Mouse (Mus musculus) kidney, embryonic 15.5 days (tissue): ENCODE data around the gene Adamts18. TPM values are rescaled to one million over a fixed set of nuclear protein-coding genes. Genes with fewer than 3 reads are reported as not detected.

Experiments
- ATAC-seq: fragments of 200-750 bp; cut with Nextera tagmentation; replicated peaks from 2 replicates; pipeline ENCODE4 v1.8.0; 2017; ENCODE audit warnings: moderate TSS enrichment; ENCODE audit not compliant: low FRiP score
- H3K27ac ChIP-seq: fragments of 300-500 bp; sonication (generic); 2 replicates; pipeline ENCODE4 v1.5.1; 2015; ENCODE audit warnings: mild to moderate bottlenecking, inconsistent platforms
- H3K27me3 ChIP-seq: fragments of 300-500 bp; sonication (generic); 2 replicates; pipeline ENCODE4 v1.6.1; 2015; ENCODE audit warnings: inconsistent platforms
- H3K36me3 ChIP-seq: fragments of 300-500 bp; sonication (generic); 2 replicates; pipeline ENCODE4 v1.6.1; 2015; ENCODE audit warnings: inconsistent platforms
- H3K4me1 ChIP-seq: fragments of 300-500 bp; sonication (generic); 2 replicates; pipeline ENCODE4 v1.6.1; 2015; ENCODE audit warnings: inconsistent platforms
- H3K4me2 ChIP-seq: fragments of 300-500 bp; sonication (generic); 2 replicates; pipeline ENCODE4 v1.6.1; 2015; ENCODE audit warnings: moderate library complexity, mild to moderate bottlenecking, inconsistent platforms
- H3K4me3 ChIP-seq: fragments of 300-500 bp; sonication (generic); replicated peaks from 2 replicates; pipeline ENCODE4 v1.5.1; 2015; ENCODE audit warnings: mild to moderate bottlenecking, inconsistent platforms
- H3K9ac ChIP-seq: fragments of 300-500 bp; sonication (generic); 2 replicates; pipeline ENCODE4 v1.6.1; 2015; ENCODE audit warnings: mild to moderate bottlenecking, inconsistent platforms
- H3K9me3 ChIP-seq: fragments of 300-500 bp; sonication (generic); replicated peaks from 2 replicates; pipeline ENCODE4 v1.6.1; 2016; ENCODE audit warnings: inconsistent platforms
- WGBS: fragments of 180-500 bp; shearing (Covaris S2); methylation state at CpG from one replicate; pipeline ENCODE4 v1.1.7; 2015; ENCODE audit warnings: mixed read lengths; 5-methylcytosine and 5-hydroxymethylcytosine counted together
- polyA plus RNA-seq: library from polyadenylated mRNA; unstranded; fragments of >200 nt; fragmentation: Nextera tagmentation; extraction: Ambion mirVana; gene quantifications from 2 replicates; pipeline ENCODE4 v1.2.1, GENCODE M21; 2015

Gene Adamts18
- polyA plus RNA-seq, 1 experiment from 2014 or later, result 3.9 TPM

DNA sequence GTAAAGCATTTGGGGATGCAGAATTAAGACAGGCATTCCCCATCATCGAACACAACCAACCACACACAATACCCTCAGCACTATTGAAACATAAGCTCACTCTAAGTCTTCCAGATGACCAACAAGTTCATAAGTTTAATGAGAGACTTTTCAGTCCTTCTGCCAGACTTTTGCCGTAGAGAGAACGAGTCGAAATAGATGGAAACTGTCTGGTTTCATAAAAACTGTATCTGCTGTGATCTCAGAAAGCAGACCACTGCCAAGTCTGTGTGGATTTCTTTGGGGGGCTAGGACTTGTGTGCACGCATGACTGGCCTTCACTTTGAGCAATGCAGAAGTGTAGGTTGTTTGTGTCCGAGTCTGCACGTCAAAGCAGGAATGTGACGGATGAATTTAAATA, 123.2 kb downstream of the Adamts18 start:
- WGBS, result 65% methylated on average over 8 of the region's 8 CpGs
- Histone ChIP-seq H3K4me1 (peaks cover 20% of the 10 kb centered on the region), H3K9ac (no peak overlapping the region), H3K36me3 (no peaks in the 10 kb centered on the region), H3K9me3 (no peaks in the 10 kb centered on the region), H3K4me2 (no peak overlapping the region), H3K27ac (no peak overlapping the region), H3K4me3 (no peak overlapping the region), H3K27me3 (no peaks in the 10 kb centered on the region)
- no peak for ATAC-seq

DNA sequence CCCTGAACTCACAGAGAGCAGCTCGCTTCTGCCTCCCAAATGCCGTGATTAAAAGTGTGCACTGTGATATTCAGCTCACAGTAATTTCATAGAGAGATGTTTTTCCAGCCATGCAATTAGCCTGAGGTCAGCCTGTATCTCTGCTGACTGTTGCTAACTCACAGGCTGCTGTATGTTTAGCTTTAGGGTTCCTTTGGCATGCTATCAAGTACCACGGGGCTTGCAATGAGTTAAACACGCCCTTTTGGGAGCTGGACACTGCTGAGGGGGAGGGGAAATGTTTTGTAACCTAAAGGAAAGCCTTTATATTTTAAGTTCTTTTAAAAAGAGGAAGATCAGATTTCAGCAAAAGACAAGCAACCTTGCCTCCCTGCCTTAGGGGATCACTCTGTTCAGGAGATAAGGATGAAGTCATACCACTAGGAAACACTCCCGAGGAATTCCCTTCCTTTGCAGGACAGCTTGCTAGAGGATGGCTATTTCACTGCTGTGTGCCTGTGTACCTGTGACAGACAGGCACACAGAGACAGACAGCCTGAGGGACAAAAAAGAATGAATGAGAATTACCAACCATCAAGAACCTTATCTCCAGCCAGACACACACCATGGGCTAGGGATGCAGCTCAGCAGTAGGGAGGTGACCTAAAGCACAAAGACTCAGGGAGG, 124.5 kb downstream of the Adamts18 start:
- no peak overlapping the region for H3K4me2 ChIP-seq
- peaks cover 20% of the 10 kb centered on the region for H3K4me1 ChIP-seq
- no peak for ATAC-seq
- H3K27me3 ChIP-seq, result no peaks in the 10 kb centered on the region
- WGBS, result 40% methylated on average over 5 of the region's 5 CpGs
- H3K4me3 ChIP-seq, result no peak overlapping the region
- H3K36me3 ChIP-seq, result no peaks in the 10 kb centered on the region
- H3K9me3 ChIP-seq, result no peaks in the 10 kb centered on the region
- no peak overlapping the region for H3K9ac ChIP-seq
- no peak overlapping the region for H3K27ac ChIP-seq

- Histone ChIP-seq H3K36me3 (no peaks in the 10 kb centered on the region), H3K9ac (no peak overlapping the region), H3K4me2 (no peak overlapping the region), H3K27ac (no peak overlapping the region), H3K4me1 (peaks cover 20% of the 10 kb centered on the region), H3K9me3 (no peaks in the 10 kb centered on the region), H3K4me3 (no peak overlapping the region), H3K27me3 (no peaks in the 10 kb centered on the region)
- ATAC-seq, result 0 out of 2 replicates have a peak, but pooled peaks have one; percentile 33
- WGBS, result 47% methylated on average over 13 of the region's 13 CpGs
Measured at GRCm38 (mm10) chr8:113721459-113721858, 127.1 kb downstream of the Adamts18 start.

GRCm38 (mm10) chr8:113704968-113705367, 143.6 kb downstream of the Adamts18 start:
- Histone ChIP-seq H3K4me3 (no peak overlapping the region), H3K9me3 (no peaks in the 10 kb centered on the region), H3K27me3 (no peaks in the 10 kb centered on the region), H3K36me3 (no peaks in the 10 kb centered on the region), H3K4me2 (no peak overlapping the region), H3K4me1 (no peaks in the 10 kb centered on the region), H3K27ac (no peak overlapping the region), H3K9ac (no peak overlapping the region)
- 75% methylated on average over 7 of the region's 7 CpGs for WGBS
- no peak for ATAC-seq

DNA sequence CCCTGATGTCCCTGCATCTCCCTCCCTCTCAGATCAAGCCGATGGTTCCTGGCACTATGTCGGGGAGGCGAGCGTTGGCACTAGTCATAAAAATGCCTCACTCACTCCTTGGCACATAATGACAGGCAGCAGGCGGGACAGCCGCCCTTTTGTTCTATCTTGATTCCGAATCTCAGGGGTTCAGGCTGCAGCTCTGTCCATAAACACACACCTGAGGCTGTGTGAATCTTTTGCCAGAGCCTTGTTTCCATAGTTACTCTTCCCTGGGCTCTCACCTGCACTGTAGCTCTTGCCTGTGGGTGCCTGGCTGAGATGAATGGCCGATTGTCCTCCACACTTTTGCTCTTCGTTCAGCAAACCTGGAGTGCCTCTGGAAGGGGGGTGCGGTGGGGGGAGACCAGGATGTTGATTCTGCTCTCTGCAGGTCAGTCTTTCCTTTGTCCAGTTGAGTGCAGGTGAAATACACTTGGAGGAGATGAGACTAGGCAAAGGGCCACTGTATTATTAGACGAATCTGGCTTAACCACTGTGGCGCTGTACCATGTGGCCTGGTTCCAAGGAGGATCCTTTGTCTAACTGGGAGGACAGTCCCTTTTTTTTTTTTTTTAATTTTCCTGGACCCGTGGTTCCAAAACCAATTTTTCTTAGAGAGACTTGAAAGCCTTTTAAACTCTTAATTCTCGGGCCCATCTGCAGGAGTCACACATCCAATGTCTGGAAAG, 156.8 kb downstream of the Adamts18 start:
- H3K9me3 ChIP-seq, result no peaks in the 10 kb centered on the region
- H3K4me1 ChIP-seq, result peaks cover 18% of the 10 kb centered on the region
- H3K4me3 ChIP-seq, result no peak overlapping the region
- WGBS, result 52% methylated on average over 14 of the region's 14 CpGs
- no peak overlapping the region for H3K9ac ChIP-seq
- no peaks in the 10 kb centered on the region for H3K27me3 ChIP-seq
- H3K36me3 ChIP-seq, result no peaks in the 10 kb centered on the region
- H3K27ac ChIP-seq, result no peak overlapping the region
- ATAC-seq, result no peak
- H3K4me2 ChIP-seq, result no peak overlapping the region

DNA sequence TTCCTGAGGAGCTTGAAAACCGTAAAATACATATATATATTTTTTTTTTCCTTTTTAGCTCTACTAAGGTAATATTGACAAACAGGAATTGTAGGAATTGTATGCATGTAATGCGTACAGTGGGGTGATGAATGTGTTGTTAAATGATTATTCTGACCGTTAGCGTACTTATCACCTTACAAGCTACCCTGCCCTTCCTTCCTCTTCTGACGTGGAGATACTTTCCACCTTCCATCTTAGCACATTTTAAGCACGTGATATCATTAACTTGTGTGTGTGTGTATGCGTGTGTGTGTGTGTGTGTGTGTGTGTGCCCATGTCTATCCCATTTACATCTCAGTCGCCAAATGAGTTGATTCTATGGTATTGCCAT, 160.0 kb downstream of the Adamts18 start:
- WGBS, result 68% methylated on average over 8 of the region's 8 CpGs
- Histone ChIP-seq H3K4me1 (peaks cover 18% of the 10 kb centered on the region), H3K9ac (no peak overlapping the region), H3K36me3 (no peaks in the 10 kb centered on the region), H3K27me3 (no peaks in the 10 kb centered on the region), H3K4me2 (0 out of 2 replicates have a peak overlapping the region, but pooled peaks have one; percentile 32), H3K27ac (no peak overlapping the region), H3K9me3 (no peaks in the 10 kb centered on the region), H3K4me3 (no peak overlapping the region)
- ATAC-seq, result no peak

DNA sequence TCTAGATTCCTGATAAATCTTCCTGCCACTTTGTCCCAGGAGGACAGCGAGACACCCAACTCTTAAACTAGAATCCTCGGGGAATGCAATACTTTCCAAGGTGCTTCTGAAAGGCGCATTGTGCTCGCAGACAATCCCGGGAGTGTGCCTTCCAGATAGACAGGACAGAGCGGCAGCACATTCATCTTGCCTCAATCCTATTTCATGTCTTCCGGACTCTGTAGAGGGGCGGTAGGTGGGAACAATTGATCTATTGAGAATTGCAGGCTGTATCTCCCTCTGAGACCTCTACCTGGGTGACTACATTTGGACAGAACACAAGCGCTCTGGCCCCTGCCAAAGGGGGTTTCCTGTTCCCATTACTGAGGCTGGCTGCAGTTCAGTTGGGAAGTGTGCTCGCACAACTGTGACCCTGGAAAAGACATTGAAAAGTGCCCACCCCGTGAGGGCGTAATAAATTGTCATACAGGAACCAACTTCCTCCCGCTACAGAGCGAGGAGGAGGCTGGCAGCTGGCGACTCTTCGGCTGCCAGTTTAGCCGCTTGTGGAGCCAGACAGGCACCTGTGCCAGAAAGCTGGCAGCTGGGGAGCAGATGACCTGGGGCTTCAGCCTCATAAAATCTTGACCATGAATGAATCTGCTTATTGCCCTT, 160.5 kb downstream of the Adamts18 start:
- Histone ChIP-seq H3K9ac (no peak overlapping the region), H3K27me3 (no peaks in the 10 kb centered on the region), H3K4me1 (peaks cover 18% of the 10 kb centered on the region), H3K36me3 (no peaks in the 10 kb centered on the region), H3K4me2 (peak overlapping the region; percentile 32; the same call in 1 of the 2 replicates), H3K4me3 (no peak overlapping the region), H3K27ac (no peak overlapping the region), H3K9me3 (no peaks in the 10 kb centered on the region)
- ATAC-seq, result no peak; the same call in 1 of the 2 replicates
- WGBS, result 53% methylated on average over 17 of the region's 17 CpGs

GRCm38 (mm10) chr8:113679361-113679760, 169.2 kb downstream of the Adamts18 start:
- no peak for ATAC-seq
- no peak overlapping the region for H3K4me2 ChIP-seq
- no peak overlapping the region for H3K9ac ChIP-seq
- H3K27ac ChIP-seq, result no peak overlapping the region
- no peaks in the 10 kb centered on the region for H3K36me3 ChIP-seq
- 59% methylated on average over 3 of the region's 3 CpGs for WGBS
- H3K27me3 ChIP-seq, result no peaks in the 10 kb centered on the region
- no peak overlapping the region for H3K4me3 ChIP-seq
- no peaks in the 10 kb centered on the region for H3K9me3 ChIP-seq
- H3K4me1 ChIP-seq, result no peaks in the 10 kb centered on the region

DNA sequence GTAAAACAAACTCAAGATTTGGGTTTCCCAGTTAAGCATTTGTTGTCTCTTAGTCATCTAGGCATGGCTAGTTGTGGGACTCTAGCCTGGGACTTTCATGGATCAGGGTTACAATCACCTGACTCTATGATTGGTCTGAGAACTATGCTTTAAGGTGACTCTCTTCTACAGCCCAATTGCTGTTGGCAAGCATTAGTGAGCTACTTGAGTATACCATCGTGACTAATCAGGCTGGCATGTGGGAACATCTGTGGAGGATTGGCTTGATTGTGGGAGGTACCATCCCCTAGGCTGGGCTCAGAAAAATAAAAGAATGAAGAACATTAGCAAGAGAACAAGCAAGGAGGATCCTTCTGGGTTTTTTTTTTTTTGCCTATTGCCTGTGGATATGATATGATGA, 171.7 kb downstream of the Adamts18 start:
- Histone ChIP-seq H3K27ac (no peak overlapping the region), H3K9ac (no peak overlapping the region), H3K4me1 (no peaks in the 10 kb centered on the region), H3K27me3 (no peaks in the 10 kb centered on the region), H3K36me3 (no peaks in the 10 kb centered on the region), H3K9me3 (no peaks in the 10 kb centered on the region), H3K4me3 (no peak overlapping the region), H3K4me2 (no peak overlapping the region)
- WGBS, result 87% methylated on average over 1 of the region's 1 CpGs
- ATAC-seq, result no peak

DNA sequence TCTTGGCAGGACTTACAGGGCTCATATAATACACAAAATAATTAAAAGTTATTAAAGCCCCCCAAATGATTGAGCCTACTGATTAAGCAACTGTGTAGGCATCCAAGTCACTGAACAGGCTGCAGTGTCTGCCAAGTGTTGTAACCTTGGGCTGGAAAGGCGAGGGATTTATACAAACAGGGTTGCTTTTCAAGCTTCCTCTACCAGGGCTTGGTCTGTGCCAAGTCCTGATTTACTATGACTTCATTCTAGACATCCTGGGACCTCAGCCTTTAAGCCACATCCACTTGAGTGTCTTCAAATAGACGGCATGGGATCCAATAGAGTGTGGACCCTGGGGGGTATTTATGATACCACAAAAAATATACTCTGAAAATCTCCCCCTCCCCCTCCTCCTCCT, 173.3 kb downstream of the Adamts18 start:
- no peaks in the 10 kb centered on the region for H3K4me1 ChIP-seq
- no peaks in the 10 kb centered on the region for H3K9me3 ChIP-seq
- H3K27me3 ChIP-seq, result no peaks in the 10 kb centered on the region
- H3K4me3 ChIP-seq, result no peak overlapping the region
- no peak overlapping the region for H3K4me2 ChIP-seq
- no peak for ATAC-seq
- H3K36me3 ChIP-seq, result no peaks in the 10 kb centered on the region
- 73% methylated on average over 2 of the region's 2 CpGs for WGBS
- H3K9ac ChIP-seq, result no peak overlapping the region
- no peak overlapping the region for H3K27ac ChIP-seq

- Histone ChIP-seq H3K9ac (no peak overlapping the region), H3K27me3 (no peaks in the 10 kb centered on the region), H3K4me2 (no peak overlapping the region)
Measured at GRCm38 (mm10) chr8:113674611-113675010, 173.9 kb downstream of the Adamts18 start.

GRCm38 (mm10) chr8:113673300-113673699, 175.2 kb downstream of the Adamts18 start:
- H3K4me1 ChIP-seq, result no peaks in the 10 kb centered on the region
- WGBS, result 66% methylated on average over 3 of the region's 3 CpGs

More at GRCm38 (mm10) chr8:113674611-113675010, 173.9 kb downstream of the Adamts18 start:
- ATAC-seq, result no peak
- H3K4me1 ChIP-seq, result no peaks in the 10 kb centered on the region
- H3K36me3 ChIP-seq, result no peaks in the 10 kb centered on the region
- H3K27ac ChIP-seq, result no peak overlapping the region
- 70% methylated on average over 3 of the region's 3 CpGs for WGBS
- no peaks in the 10 kb centered on the region for H3K9me3 ChIP-seq
- no peak overlapping the region for H3K4me3 ChIP-seq

More at GRCm38 (mm10) chr8:113673300-113673699, 175.2 kb downstream of the Adamts18 start:
- Histone ChIP-seq H3K4me2 (no peak overlapping the region), H3K36me3 (no peaks in the 10 kb centered on the region), H3K9me3 (no peaks in the 10 kb centered on the region), H3K27me3 (no peaks in the 10 kb centered on the region), H3K27ac (no peak overlapping the region), H3K9ac (no peak overlapping the region), H3K4me3 (no peak overlapping the region)
- ATAC-seq, result no peak
